Comparison of ENCODE assay signal across 7 mouse cellular contexts in the genomic region with DNA sequence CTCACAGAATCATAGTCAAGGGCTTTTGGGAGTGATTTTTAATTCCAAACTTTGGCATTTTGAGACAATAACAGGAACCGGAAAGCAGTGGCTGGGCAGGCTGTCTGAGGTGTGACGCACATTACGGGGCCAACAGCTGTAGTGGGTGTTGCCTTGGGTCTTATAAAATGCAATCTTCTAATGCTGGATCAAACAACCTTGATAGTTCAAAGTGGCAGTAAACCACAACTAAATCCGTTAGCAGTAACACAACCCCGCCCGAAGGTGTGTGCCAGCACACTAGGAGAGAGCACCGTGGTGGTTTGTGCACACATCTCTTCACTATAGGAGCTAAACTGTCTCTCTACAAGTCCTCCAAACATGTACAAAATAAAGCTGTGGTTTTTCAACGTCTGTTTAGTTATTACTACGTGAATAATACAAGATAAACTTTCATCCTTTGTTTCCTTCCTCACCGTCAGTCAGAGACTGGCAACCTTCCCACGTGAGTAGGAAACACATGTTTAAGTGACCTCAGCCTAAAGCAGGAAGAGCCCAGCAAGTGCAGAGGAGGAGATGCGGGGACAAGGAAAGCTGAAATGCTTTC.
DNase-seq lines count a peak whose midpoint lies in the region; ATAC-seq and TF ChIP-seq lines count a peak whose summit lies in the region.

No protein-coding gene starts in this region.

- 7% methylated on average over 12 of the region's 12 CpGs for WGBS in lung, adult 2 months
- WGBS in stomach, postnatal 0 days, result 30% methylated on average over 12 of the region's 12 CpGs
- 86% methylated on average over 12 of the region's 12 CpGs for WGBS in midbrain, embryonic 14.5 days

- H3K4me1 ChIP-seq in lung, adult 2 months (ENCODE audit: control insufficient read depth, insufficient read depth, low read length), result peaks cover 6% of the 10 kb centered on the region
- H3K4me1 ChIP-seq in stomach, postnatal 0 days (replicated peaks; ENCODE audit: control insufficient read depth, insufficient read depth), result no peaks in the 10 kb centered on the region
- no peaks in the 10 kb centered on the region for H3K4me1 ChIP-seq in midbrain, embryonic 14.5 days (ENCODE audit: control insufficient read depth, insufficient read depth, low read length)

- peak overlapping the region; percentile 56 for H3K4me3 ChIP-seq in gastrocnemius, adult 2 months
- peak overlapping the region; percentile 10 for H3K4me3 ChIP-seq in lung, adult 2 months (replicated peaks; ENCODE audit: extremely low read depth, low read depth, low read length)
- H3K4me3 ChIP-seq in stomach, postnatal 0 days (ENCODE audit: low read depth, low read length), result no peak overlapping the region
- no peak overlapping the region for H3K4me3 ChIP-seq in midbrain, embryonic 14.5 days (replicated peaks; ENCODE audit: low read depth, low read length)

- ATAC-seq in stomach, postnatal 0 days (ENCODE audit: low FRiP score, low TSS enrichment), result peak; percentile 47; the same call in 1 of the 2 replicates
- ATAC-seq in midbrain, embryonic 14.5 days (ENCODE audit: low FRiP score, low TSS enrichment), result no peak

- 0 out of 2 replicates have a peak, but pooled peaks have one; percentile 13 for TF ChIP-seq POLR2A in lung, adult 2 months (IDR thresholded peaks at IDR 0.05; ENCODE audit: borderline replicate concordance, extremely low read depth, low read depth, low read length)

- H3K9ac ChIP-seq in stomach, postnatal 0 days (ENCODE audit: low read length), result no peak overlapping the region
- no peak overlapping the region for H3K9ac ChIP-seq in midbrain, embryonic 14.5 days (replicated peaks; ENCODE audit: low read length)

- DNase-seq in T-cell, adult 2 months (ENCODE audit: low spot score), result peak; percentile 97
- DNase-seq in gastrocnemius, adult 2 months, result peak; percentile 28
- DNase-seq in kidney, adult 18-20 months, result peak; percentile 49
- DNase-seq in lung, adult 2 months, result peak; percentile 32
- DNase-seq in stomach, postnatal 0 days (ENCODE audit: low spot score), result no peak
- DNase-seq in midbrain, embryonic 14.5 days, result no peak
- no peak for DNase-seq in adipocyte (ENCODE audit: low spot score)

- intact Hi-C loops in gastrocnemius, adult 2 months (cut with DNase I), result no loop called here

- no peak for TF ChIP-seq EP300 in stomach, postnatal 0 days (optimal IDR thresholded peaks at IDR 0.05)

- no peak overlapping the region; the same call in 1 of the 2 replicates for H3K4me2 ChIP-seq in stomach, postnatal 0 days (replicated peaks; ENCODE audit: low read depth)
- no peak overlapping the region for H3K4me2 ChIP-seq in midbrain, embryonic 14.5 days (ENCODE audit: low read length)

- no peaks in the 10 kb centered on the region for H3K36me3 ChIP-seq in stomach, postnatal 0 days (ENCODE audit: control insufficient read depth, insufficient read depth, low read length)
- H3K36me3 ChIP-seq in midbrain, embryonic 14.5 days (ENCODE audit: control insufficient read depth, insufficient read depth, low read length), result no peaks in the 10 kb centered on the region

- H3K9me3 ChIP-seq in stomach, postnatal 0 days (ENCODE audit: control insufficient read depth, low read length), result no peaks in the 10 kb centered on the region
- no peaks in the 10 kb centered on the region for H3K9me3 ChIP-seq in midbrain, embryonic 14.5 days (ENCODE audit: control insufficient read depth, low read length)

- peak overlapping the region; percentile 81 for H3K27ac ChIP-seq in gastrocnemius, adult 2 months
- 0 out of 2 replicates have a peak overlapping the region, but pooled peaks have one; percentile 36 for H3K27ac ChIP-seq in stomach, postnatal 0 days (replicated peaks)
- H3K27ac ChIP-seq in midbrain, embryonic 14.5 days (replicated peaks; ENCODE audit: low read depth, low read length), result no peak overlapping the region

- TF ChIP-seq CTCF in gastrocnemius, adult 2 months (IDR thresholded peaks at IDR 0.05), result no peak
- TF ChIP-seq CTCF in lung, adult 2 months (IDR thresholded peaks at IDR 0.05; ENCODE audit: insufficient read depth, low read length), result no peak
- no peak for TF ChIP-seq CTCF in stomach, postnatal 0 days (IDR thresholded peaks at IDR 0.05; ENCODE audit: low read depth)

- H3K27me3 ChIP-seq in stomach, postnatal 0 days (ENCODE audit: control insufficient read depth, insufficient read depth, low read length), result no peaks in the 10 kb centered on the region
- no peaks in the 10 kb centered on the region for H3K27me3 ChIP-seq in midbrain, embryonic 14.5 days (ENCODE audit: control insufficient read depth, insufficient read depth, low read length)

Comparison
In these comparisons a context has a peak if more than half of its experiments do, and no peak if none do; other contexts are left out.
1. DNase-seq: peak in T-cell, adult 2 months (single experiment), gastrocnemius, adult 2 months (single experiment), kidney, adult 18-20 months (single experiment) and lung, adult 2 months (single experiment); none in stomach, postnatal 0 days (single experiment), midbrain, embryonic 14.5 days (single experiment) and adipocyte (single experiment).
2. H3K4me3 ChIP-seq: peak in gastrocnemius, adult 2 months (single experiment) and lung, adult 2 months (single experiment); none in stomach, postnatal 0 days (single experiment) and midbrain, embryonic 14.5 days (single experiment).